Mouse (Mus musculus): Measurements from ENCODE around the gene Fam43b.

- TF ChIP-seq CTCF (IDR thresholded peaks at IDR 0.05; ENCODE audit: control insufficient read depth, insufficient read depth, insufficient read length) = no peak
- TF ChIP-seq USF1 (IDR thresholded peaks at IDR 0.05; ENCODE audit: low read depth) = no peak
- no peak for TF ChIP-seq CEBPB (IDR thresholded peaks at IDR 0.05; ENCODE audit: low read depth)
- TF ChIP-seq MYOD1 (IDR thresholded peaks at IDR 0.05; ENCODE audit: control insufficient read depth, insufficient read length, low read depth) = no peak
- no peak for TF ChIP-seq FOSL1 (IDR thresholded peaks at IDR 0.05; ENCODE audit: insufficient read depth, low read length, poor library complexity, severe bottlenecking)
- TF ChIP-seq MYOG (IDR thresholded peaks at IDR 0.05; ENCODE audit: control insufficient read depth, extremely low read depth, insufficient read length) = no peak
- no peak for TF ChIP-seq MAX (IDR thresholded peaks at IDR 0.05)
These were observed 28.5 kb downstream of the Fam43b start, which contains the start of gene Cda for GRCm38 (mm10) chr4:138367641-138368497.

Measured in C2C12 (cell line).